Mouse (Mus musculus) kidney, postnatal 10 days (tissue): Measurements from ENCODE around the gene Gm42417.

ENCODE experiments used
- DNase-seq: peaks from one replicate; pipeline ENCODE4 v3.0.0; 2021; ENCODE audit warnings: mixed read lengths

The Gm42417 gene

GRCm38 (mm10) chr1:36513310-36513709, 25.9 kb downstream of the Gm42417 start:
- no peak for DNase-seq

GRCm38 (mm10) chr1:36512966-36513280, 26.3 kb downstream of the Gm42417 start:
- no peak for DNase-seq

- DNase-seq, result peak; percentile 61
Observed at GRCm38 (mm10) chr1:36512089-36512965, 26.9 kb downstream of the Gm42417 start.

- peak; percentile 100 for DNase-seq
Observed at GRCm38 (mm10) chr1:36511289-36512021, 27.8 kb downstream of the Gm42417 start, which contains the start of gene Cnnm3. Gene Cnnm3 (plus strand): TSS chr1:36511867.

GRCm38 (mm10) chr1:36508238-36508637, 31.0 kb downstream of the Gm42417 start:
- DNase-seq, result no peak

- DNase-seq, result peak; percentile 87
Observed at GRCm38 (mm10) chr1:36501261-36501660, 38.0 kb downstream of the Gm42417 start.

GRCm38 (mm10) chr1:36497312-36497711, 41.9 kb downstream of the Gm42417 start:
- no peak for DNase-seq

- DNase-seq, result peak; percentile 50
Observed at GRCm38 (mm10) chr1:36496719-36497118, 42.5 kb downstream of the Gm42417 start.

- DNase-seq, result no peak
Observed at GRCm38 (mm10) chr1:36493299-36493698, 45.9 kb downstream of the Gm42417 start.

GRCm38 (mm10) chr1:36492416-36493139, 46.7 kb downstream of the Gm42417 start:
- peak; percentile 83 for DNase-seq

- no peak for DNase-seq
Observed at GRCm38 (mm10) chr1:36489661-36490060, 49.6 kb downstream of the Gm42417 start.

- no peak for DNase-seq
Observed at GRCm38 (mm10) chr1:36487111-36487510, 52.1 kb downstream of the Gm42417 start.

GRCm38 (mm10) chr1:36485080-36485479, 54.1 kb downstream of the Gm42417 start:
- no peak for DNase-seq

GRCm38 (mm10) chr1:36483825-36484224, 55.4 kb downstream of the Gm42417 start:
- DNase-seq, result no peak
